In genomic region chr8:93569311-93570185, GRCm38 (mm10) we compare ENCODE assay signal across 7 mouse cellular contexts. TPM values are rescaled to one million over a fixed set of nuclear protein-coding genes. Genes with fewer than 3 reads are reported as not detected.
DNase-seq lines count a peak whose midpoint lies in the region; ATAC-seq and TF ChIP-seq lines count a peak whose summit lies in the region.

No protein-coding gene starts in this region.

- H3K4me3 ChIP-seq in hindbrain, embryonic 12.5 days = no peak overlapping the region
- no peak overlapping the region for H3K4me3 ChIP-seq in lung, adult 2 months (replicated peaks; ENCODE audit: extremely low read depth, low read depth, low read length)

- H3K9me3 ChIP-seq in hindbrain, embryonic 12.5 days (replicated peaks) = 0 out of 2 replicates have a peak, but pooled peaks cover 9% of the 10 kb centered on the region

- H3K36me3 ChIP-seq in hindbrain, embryonic 12.5 days = no peaks in the 10 kb centered on the region

- TF ChIP-seq POLR2A in lung, adult 2 months (IDR thresholded peaks at IDR 0.05; ENCODE audit: borderline replicate concordance, extremely low read depth, low read depth, low read length) = no peak

- no peak overlapping the region for H3K9ac ChIP-seq in hindbrain, embryonic 12.5 days

- 39% methylated on average over 13 of the region's 13 CpGs for WGBS in hindbrain, embryonic 12.5 days
- 27% methylated on average over 13 of the region's 13 CpGs for WGBS in lung, adult 2 months

- H3K4me1 ChIP-seq in hindbrain, embryonic 12.5 days = peaks cover 37% of the 10 kb centered on the region
- H3K4me1 ChIP-seq in lung, adult 2 months (ENCODE audit: control insufficient read depth, insufficient read depth, low read length) = peaks cover 7% of the 10 kb centered on the region; the same call in 1 of the 2 replicates

- DNase-seq in adrenal gland, postnatal 10 days = peak; percentile 64
- peak; percentile 93 for DNase-seq in cerebellum, adult 8-10 months
- DNase-seq in gastrocnemius, adult 18-20 months (ENCODE audit: low spot score) = peak; percentile 78
- peak; percentile 9 for DNase-seq in lung, adult 2 months
- DNase-seq in retina, postnatal 1 day = peak; percentile 86

- TF ChIP-seq CTCF in lung, adult 2 months (IDR thresholded peaks at IDR 0.05; ENCODE audit: insufficient read depth, low read length) = no peak

- ATAC-seq in hindbrain, embryonic 12.5 days (ENCODE audit: low FRiP score) = peak; percentile 78
- no peak for ATAC-seq in monocyte, adult 5-6 weeks (replicated peaks; ENCODE audit: insufficient number of reproducible peaks, low FRiP score, low TSS enrichment, poor library complexity, severe bottlenecking)

- H3K4me2 ChIP-seq in hindbrain, embryonic 12.5 days (replicated peaks) = no peak overlapping the region; the same call in 1 of the 2 replicates

- H3K27me3 ChIP-seq in hindbrain, embryonic 12.5 days = no peaks in the 10 kb centered on the region

- H3K27ac ChIP-seq in hindbrain, embryonic 12.5 days = peak overlapping the region; percentile 74

RNA-seq across cellular contexts. Expression of gene Ces5a, which starts 33.9 kb away (rescaled TPM):
- total RNA-seq in adrenal gland, postnatal 10 days (2021) = under 1 TPM in 1 of 2 experiments, not detected in 1; 0.45 TPM
- under 1 TPM; 0.33 to 0.37 TPM for total RNA-seq in gastrocnemius, adult 18-20 months (2021)
- 0.10 and 0.17 TPM in 2 replicates for polyA plus RNA-seq in hindbrain, embryonic 12.5 days (2016; fragmentation: Nextera tagmentation; extraction: Ambion mirVana)
- not detected in 2 replicates for polyA plus RNA-seq in lung, adult 2 months (2012; rRNA removed)
- not detected in 3 replicates for total RNA-seq in monocyte, adult 5-6 weeks (2017)

Comparison
In these comparisons a context has a peak if more than half of its experiments do, and no peak if none do; other contexts are left out.
1. DNase-seq: peak in every context shown above with its lines; median percentile 93 in cerebellum, adult 8-10 months; 86 in retina, postnatal 1 day; 78 in gastrocnemius, adult 18-20 months; 64 in adrenal gland, postnatal 10 days; 9 in lung, adult 2 months.